Mouse (Mus musculus) CH12.LX (cell line): ENCODE data around the gene Sema5b.

Experiments
- CTCF ChIP-seq, 2 experiments: IDR thresholded peaks in 1 of 2; conservative IDR thresholded peaks in 1 of 2; 2 replicates each; pipeline ENCODE4 v1.5.1; 2011 to 2012; ENCODE audit warnings: low read depth in 2 of 2, low read length in 2 of 2, improper control_type of control experiment in 1 of 2, inconsistent platforms in 1 of 2, mild to moderate bottlenecking in 1 of 2, moderate library complexity in 1 of 2
- E2F4 ChIP-seq: IDR thresholded peaks from 2 replicates; pipeline ENCODE4 v1.6.1; 2011; ENCODE audit warnings: low read depth, low read length, improper control_type of control experiment; ENCODE audit not compliant: insufficient replicate concordance
- POLR2A ChIP-seq: IDR thresholded peaks from 2 replicates; pipeline ENCODE4 v1.6.1; 2011; ENCODE audit warnings: low read depth, mild to moderate bottlenecking, improper control_type of control experiment, low read length
- SIN3A ChIP-seq: IDR thresholded peaks from 2 replicates; pipeline ENCODE4 v1.6.1; 2012; ENCODE audit warnings: low read length, improper control_type of control experiment, inconsistent platforms

DNA sequence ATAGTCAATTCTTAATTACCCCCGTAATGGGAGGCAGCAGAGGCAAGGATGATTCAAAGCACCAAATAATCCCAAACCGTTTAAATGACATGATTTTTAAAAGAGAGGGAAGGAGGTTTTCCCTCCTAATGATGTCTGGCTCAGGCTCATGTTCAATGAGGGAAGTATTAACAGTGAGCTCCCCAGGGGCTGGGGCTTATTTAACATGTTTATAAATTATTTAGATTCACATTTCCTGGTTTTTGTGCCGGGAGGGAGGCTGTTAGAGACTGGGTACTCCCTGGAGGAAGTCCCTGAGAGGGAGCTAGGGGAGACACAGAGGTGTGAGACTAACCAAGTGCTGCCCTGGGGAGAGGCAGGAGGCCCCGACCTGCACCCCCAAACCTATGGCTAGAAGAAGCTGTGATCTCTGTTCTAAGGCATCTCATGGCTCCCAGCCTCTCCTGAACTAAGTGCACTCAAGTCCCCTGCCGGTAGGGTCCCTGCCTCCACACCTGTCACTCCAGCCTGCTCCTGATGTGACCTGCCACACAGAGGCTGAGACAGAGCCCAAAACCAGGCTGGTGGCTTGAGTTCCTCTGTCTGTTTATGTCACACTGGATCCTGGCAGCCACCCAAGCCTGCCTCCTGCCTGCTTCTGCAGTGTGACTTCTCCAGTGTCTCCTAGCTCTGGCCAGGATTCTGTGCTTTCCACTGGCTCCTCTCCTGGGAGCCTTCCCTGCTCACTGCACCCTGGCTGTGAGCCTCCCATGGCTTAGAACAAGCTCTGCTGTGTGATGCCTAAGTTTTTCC is 51.5 kb downstream of the Sema5b start:
- TF ChIP-seq POLR2A (no peak), CTCF (conservative IDR thresholded peaks at IDR 0.05 in 1 of 2, IDR thresholded peaks at IDR 0.05 in 1 of 2; ENCODE audit: low read depth in 2 of 2, low read length in 2 of 2) (no peak), E2F4 (no peak), SIN3A (no peak)
